Mouse (Mus musculus): ENCODE results near the gene Col9a2. TPM values are rescaled to one million over a fixed set of nuclear protein-coding genes. Genes with fewer than 3 reads are reported as not detected.
A peak's percentile ranks its signal among the peaks of the same experiment; 100 is the strongest.
"Not testable (repeated sequence)": the region's sequence is repeated elsewhere in the genome, so short reads cannot be mapped to it uniquely, and the experiment has no call there.

The Col9a2 gene
- polyA plus RNA-seq, 1 experiment from 2014 or later: 2.3 TPM

DNA sequence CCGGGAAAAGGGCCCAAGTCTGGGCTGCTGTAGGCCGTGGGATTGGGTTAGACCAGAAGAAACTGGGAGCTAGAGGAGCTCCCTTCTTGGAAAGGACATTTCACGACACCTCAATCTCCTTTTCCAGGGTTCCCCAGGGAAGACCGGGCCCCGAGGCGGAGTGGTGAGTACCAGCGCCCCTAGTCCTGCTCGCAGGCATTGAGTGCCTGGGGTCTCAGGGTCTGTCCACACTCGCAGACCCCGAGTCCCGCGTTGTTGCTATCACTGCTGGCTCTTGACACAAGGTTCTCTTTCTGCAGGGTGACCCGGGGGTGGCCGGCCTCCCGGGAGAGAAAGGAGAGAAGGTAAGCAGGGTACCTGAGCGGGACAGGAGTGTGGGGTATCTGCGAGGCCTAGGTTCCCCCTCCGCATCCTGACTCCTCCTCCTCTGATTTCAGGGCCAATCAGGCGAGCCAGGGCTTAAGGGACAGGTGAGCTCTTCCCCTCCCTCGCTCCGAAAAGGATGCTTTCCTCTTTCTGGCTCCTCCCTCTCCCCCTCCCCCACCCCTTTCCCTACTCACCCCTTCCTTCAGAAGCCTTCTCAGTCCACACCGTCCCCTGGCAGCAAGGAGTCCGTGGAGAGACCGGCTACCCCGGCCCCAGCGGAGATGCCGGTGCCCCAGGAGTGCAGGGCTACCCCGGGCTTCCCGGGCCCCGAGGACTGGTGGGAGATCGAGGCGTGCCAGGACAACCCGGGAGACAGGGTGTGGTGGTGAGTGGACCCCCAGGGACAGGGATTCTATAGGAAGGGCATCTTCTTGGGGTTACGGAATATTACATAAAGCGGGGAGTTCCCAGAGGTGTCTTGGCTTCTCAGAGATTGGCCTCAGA, 13.5 kb downstream of the Col9a2 start:
- Histone ChIP-seq H3K9ac (ENCODE audit: low read length) (no peak overlapping the region; the same call in 1 of the 2 replicates), H3K4me3 (ENCODE audit: low read depth, low read length) (no peak overlapping the region), H3K9me3 (ENCODE audit: control insufficient read depth, low read length) (no peaks in the 10 kb centered on the region), H3K27ac (ENCODE audit: low read depth, low read length) (no peak overlapping the region), H3K27me3 (ENCODE audit: control insufficient read depth, insufficient read depth, low read length) (peaks cover 14% of the 10 kb centered on the region), H3K4me1 (ENCODE audit: control insufficient read depth, insufficient read depth, low read length) (peaks cover 5% of the 10 kb centered on the region; the same call in 1 of the 2 replicates), H3K36me3 (ENCODE audit: control insufficient read depth, insufficient read depth, low read length) (no peaks in the 10 kb centered on the region), H3K4me2 (peak overlapping the region; percentile 34)
- WGBS: 8% methylated on average over 34 of the region's 35 CpGs
- peak; percentile 86 for DNase-seq (ENCODE audit: low spot score, missing footprints)
- ATAC-seq (ENCODE audit: low FRiP score): peak; percentile 41; the same call in 1 of the 2 replicates

GRCm38 (mm10) chr4:121056342-121056741, 17.2 kb downstream of the Col9a2 start:
- ATAC-seq (ENCODE audit: low FRiP score) (no peak), DNase-seq (ENCODE audit: low spot score, missing footprints) (no peak)
- H3K4me3 ChIP-seq (ENCODE audit: low read depth, low read length): no peak overlapping the region
- no peak overlapping the region for H3K27ac ChIP-seq (ENCODE audit: low read depth, low read length)
- H3K9me3 ChIP-seq (ENCODE audit: control insufficient read depth, low read length): no peaks in the 10 kb centered on the region
- H3K4me1 ChIP-seq (ENCODE audit: control insufficient read depth, insufficient read depth, low read length): peaks cover 5% of the 10 kb centered on the region; the same call in 1 of the 2 replicates
- H3K4me2 ChIP-seq: no peak overlapping the region
- WGBS: 48% methylated on average over 3 of the region's 3 CpGs
- H3K9ac ChIP-seq (ENCODE audit: low read length): no peak overlapping the region
- no peaks in the 10 kb centered on the region for H3K36me3 ChIP-seq (ENCODE audit: control insufficient read depth, insufficient read depth, low read length)
- H3K27me3 ChIP-seq (ENCODE audit: control insufficient read depth, insufficient read depth, low read length): peaks cover 14% of the 10 kb centered on the region

GRCm38 (mm10) chr4:121057032-121057431, 17.8 kb downstream of the Col9a2 start:
- H3K9ac ChIP-seq (ENCODE audit: low read length): no peak overlapping the region
- peaks cover 5% of the 10 kb centered on the region; the same call in 1 of the 2 replicates for H3K4me1 ChIP-seq (ENCODE audit: control insufficient read depth, insufficient read depth, low read length)
- ATAC-seq (ENCODE audit: low FRiP score) (no peak), DNase-seq (ENCODE audit: low spot score, missing footprints) (no peak)
- H3K9me3 ChIP-seq (ENCODE audit: control insufficient read depth, low read length): no peaks in the 10 kb centered on the region
- H3K4me2 ChIP-seq: no peak overlapping the region
- H3K36me3 ChIP-seq (ENCODE audit: control insufficient read depth, insufficient read depth, low read length): no peaks in the 10 kb centered on the region
- no peak overlapping the region for H3K27ac ChIP-seq (ENCODE audit: low read depth, low read length)
- peaks cover 14% of the 10 kb centered on the region for H3K27me3 ChIP-seq (ENCODE audit: control insufficient read depth, insufficient read depth, low read length)
- H3K4me3 ChIP-seq (ENCODE audit: low read depth, low read length): no peak overlapping the region
- WGBS: 78% methylated on average over 2 of the region's 2 CpGs

- not testable (repeated sequence) for H3K27ac ChIP-seq (ENCODE audit: low read depth, low read length); H3K9ac ChIP-seq (ENCODE audit: low read length); DNase-seq (ENCODE audit: low spot score, missing footprints); ATAC-seq (ENCODE audit: low FRiP score); H3K36me3 ChIP-seq (ENCODE audit: control insufficient read depth, insufficient read depth, low read length); H3K4me3 ChIP-seq (ENCODE audit: low read depth, low read length); H3K27me3 ChIP-seq (ENCODE audit: control insufficient read depth, insufficient read depth, low read length); H3K4me1 ChIP-seq (ENCODE audit: control insufficient read depth, insufficient read depth, low read length); H3K4me2 ChIP-seq; H3K9me3 ChIP-seq (ENCODE audit: control insufficient read depth, low read length)
- 90% methylated on average over 9 of the region's 10 CpGs for WGBS
Observed at GRCm38 (mm10) chr4:121059218-121059617, 20.0 kb downstream of the Col9a2 start.

DNA sequence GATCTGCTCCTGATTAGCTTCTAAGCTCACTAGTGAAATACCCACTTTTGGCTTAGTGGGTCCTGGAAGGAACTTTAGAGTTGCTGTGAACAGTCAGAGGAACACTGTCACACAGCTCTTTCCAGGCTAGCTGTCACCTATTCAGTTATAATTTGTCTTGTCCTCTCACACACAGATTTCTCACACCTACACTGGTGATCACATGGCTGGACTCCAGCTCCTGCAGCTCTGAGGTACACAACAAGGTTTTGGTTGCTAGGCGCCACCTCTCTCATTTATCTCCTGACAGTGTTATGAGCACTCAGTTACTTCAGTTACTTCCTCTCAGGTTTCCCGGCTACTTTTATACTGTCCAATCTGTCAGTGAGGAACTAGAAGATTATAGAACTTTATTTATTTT, 26.2 kb downstream of the Col9a2 start:
- Histone ChIP-seq H3K4me2 (no peak overlapping the region), H3K27ac (ENCODE audit: low read depth, low read length) (no peak overlapping the region), H3K9ac (ENCODE audit: low read length) (no peak overlapping the region), H3K36me3 (ENCODE audit: control insufficient read depth, insufficient read depth, low read length) (peaks cover 3% of the 10 kb centered on the region; the same call in 1 of the 2 replicates), H3K9me3 (ENCODE audit: control insufficient read depth, low read length) (no peaks in the 10 kb centered on the region), H3K27me3 (ENCODE audit: control insufficient read depth, insufficient read depth, low read length) (no peaks in the 10 kb centered on the region), H3K4me1 (ENCODE audit: control insufficient read depth, insufficient read depth, low read length) (no peaks in the 10 kb centered on the region), H3K4me3 (ENCODE audit: low read depth, low read length) (no peak overlapping the region)
- no peak for DNase-seq (ENCODE audit: low spot score, missing footprints)
- 90% methylated on average over 2 of the region's 2 CpGs for WGBS
- ATAC-seq (ENCODE audit: low FRiP score): no peak

GRCm38 (mm10) chr4:121074250-121074649, 35.1 kb downstream of the Col9a2 start:
- no peaks in the 10 kb centered on the region for H3K9me3 ChIP-seq (ENCODE audit: control insufficient read depth, low read length)
- 93% methylated on average over 4 of the region's 4 CpGs for WGBS
- peaks cover 9% of the 10 kb centered on the region for H3K36me3 ChIP-seq (ENCODE audit: control insufficient read depth, insufficient read depth, low read length)
- no peak overlapping the region for H3K27ac ChIP-seq (ENCODE audit: low read depth, low read length)
- H3K4me2 ChIP-seq: no peak overlapping the region
- no peak for DNase-seq (ENCODE audit: low spot score, missing footprints)
- H3K9ac ChIP-seq (ENCODE audit: low read length): no peak overlapping the region
- H3K4me1 ChIP-seq (ENCODE audit: control insufficient read depth, insufficient read depth, low read length): no peaks in the 10 kb centered on the region
- no peaks in the 10 kb centered on the region for H3K27me3 ChIP-seq (ENCODE audit: control insufficient read depth, insufficient read depth, low read length)
- ATAC-seq (ENCODE audit: low FRiP score): no peak
- no peak overlapping the region for H3K4me3 ChIP-seq (ENCODE audit: low read depth, low read length)

GRCm38 (mm10) chr4:121077915-121078646, 38.9 kb downstream of the Col9a2 start:
- no peak for ATAC-seq (ENCODE audit: low FRiP score)

DNA sequence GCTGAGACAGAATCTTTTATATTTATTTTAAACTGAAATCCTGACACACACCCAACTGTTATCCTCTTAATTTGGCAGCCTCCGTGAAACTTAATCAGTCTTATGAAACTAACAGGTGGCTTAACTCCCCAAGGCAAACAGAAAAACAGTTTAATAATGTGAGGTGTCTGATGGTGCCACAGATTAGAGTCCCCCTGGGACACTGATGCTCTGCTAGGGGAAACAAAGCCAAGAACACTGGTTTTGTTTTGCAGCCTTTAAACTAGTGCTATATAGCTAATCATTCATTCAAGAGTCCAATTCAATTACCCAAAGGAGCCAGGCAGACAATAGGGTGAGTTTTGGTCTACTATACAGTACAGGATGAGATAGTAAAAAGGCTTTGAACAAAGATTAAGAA, 41.2 kb downstream of the Col9a2 start:
- Histone ChIP-seq H3K9ac (ENCODE audit: low read length) (no peak overlapping the region), H3K27ac (ENCODE audit: low read depth, low read length) (no peak overlapping the region), H3K27me3 (ENCODE audit: control insufficient read depth, insufficient read depth, low read length) (no peaks in the 10 kb centered on the region), H3K4me3 (ENCODE audit: low read depth, low read length) (no peak overlapping the region), H3K4me2 (no peak overlapping the region), H3K4me1 (ENCODE audit: control insufficient read depth, insufficient read depth, low read length) (no peaks in the 10 kb centered on the region), H3K36me3 (ENCODE audit: control insufficient read depth, insufficient read depth, low read length) (peaks cover 8% of the 10 kb centered on the region), H3K9me3 (ENCODE audit: control insufficient read depth, low read length) (no peaks in the 10 kb centered on the region)
- 88% methylated on average over 1 of the region's 1 CpGs for WGBS
- no peak for ATAC-seq (ENCODE audit: low FRiP score)
- no peak for DNase-seq (ENCODE audit: low spot score, missing footprints)

More at GRCm38 (mm10) chr4:121077915-121078646, 38.9 kb downstream of the Col9a2 start:
- H3K9ac ChIP-seq (ENCODE audit: low read length): no peak overlapping the region
- no peak overlapping the region for H3K4me3 ChIP-seq (ENCODE audit: low read depth, low read length)
- H3K4me1 ChIP-seq (ENCODE audit: control insufficient read depth, insufficient read depth, low read length): no peaks in the 10 kb centered on the region
- no peak for DNase-seq (ENCODE audit: low spot score, missing footprints)
- no peak overlapping the region for H3K4me2 ChIP-seq
- H3K36me3 ChIP-seq (ENCODE audit: control insufficient read depth, insufficient read depth, low read length): peaks cover 9% of the 10 kb centered on the region
- WGBS: 91% methylated on average over 3 of the region's 3 CpGs
- no peaks in the 10 kb centered on the region for H3K9me3 ChIP-seq (ENCODE audit: control insufficient read depth, low read length)
- no peak overlapping the region for H3K27ac ChIP-seq (ENCODE audit: low read depth, low read length)
- H3K27me3 ChIP-seq (ENCODE audit: control insufficient read depth, insufficient read depth, low read length): no peaks in the 10 kb centered on the region

- peaks cover 5% of the 10 kb centered on the region; the same call in 1 of the 2 replicates for H3K36me3 ChIP-seq (ENCODE audit: control insufficient read depth, insufficient read depth, low read length)
- ATAC-seq (ENCODE audit: low FRiP score): no peak
Observed at GRCm38 (mm10) chr4:121084506-121084905, 45.3 kb downstream of the Col9a2 start.

More at GRCm38 (mm10) chr4:121084506-121084905, 45.3 kb downstream of the Col9a2 start:
- Histone ChIP-seq H3K4me1 (ENCODE audit: control insufficient read depth, insufficient read depth, low read length) (no peaks in the 10 kb centered on the region), H3K9me3 (ENCODE audit: control insufficient read depth, low read length) (no peaks in the 10 kb centered on the region), H3K27me3 (ENCODE audit: control insufficient read depth, insufficient read depth, low read length) (no peaks in the 10 kb centered on the region), H3K27ac (ENCODE audit: low read depth, low read length) (no peak overlapping the region), H3K4me3 (ENCODE audit: low read depth, low read length) (no peak overlapping the region), H3K4me2 (no peak overlapping the region), H3K9ac (ENCODE audit: low read length) (no peak overlapping the region)
- DNase-seq (ENCODE audit: low spot score, missing footprints): no peak

Measured in midbrain, embryonic 11.5 days (tissue).